Mouse (Mus musculus): Measurements from ENCODE around the gene Ifitm10. TPM values are rescaled to one million over a fixed set of nuclear protein-coding genes. Genes with fewer than 3 reads are reported as not detected.
A peak's percentile ranks its signal among the peaks of the same experiment; 100 is the strongest.
"Not testable (repeated sequence)": the region's sequence is repeated elsewhere in the genome, so short reads cannot be mapped to it uniquely, and the experiment has no call there.

Gene Ifitm10
- polyA plus RNA-seq, 1 experiment = not detected

DNA sequence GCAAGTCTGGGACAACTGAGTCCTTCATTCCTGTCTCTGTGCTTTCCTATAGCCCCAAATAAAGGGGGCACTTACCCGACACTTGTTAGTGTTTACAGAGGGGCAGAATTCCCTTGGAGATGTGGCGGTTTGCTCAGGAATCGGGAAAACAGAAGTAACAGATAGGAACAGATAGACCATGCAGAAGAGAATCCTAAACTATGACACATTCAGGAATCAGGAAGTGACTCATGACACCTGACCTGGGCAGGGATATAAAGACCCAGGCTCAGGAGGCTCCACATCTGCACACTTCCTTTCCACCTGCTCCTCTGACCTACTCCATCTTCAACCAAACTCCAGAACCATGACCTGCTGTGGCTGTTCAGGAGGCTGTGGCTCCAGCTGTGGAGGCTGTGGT lies 70.3 kb downstream of the Ifitm10 start, which contains the start of gene Krtap5-4:
Gene Krtap5-4 (plus strand): TSS at position 301 of the 400 bp plus-strand sequence.
- no peak for TF ChIP-seq CTCF (IDR thresholded peaks at IDR 0.05; ENCODE audit: control insufficient read depth, insufficient read depth, insufficient replicate concordance, low read depth, low read length)
- no peak for TF ChIP-seq POLR2A (IDR thresholded peaks at IDR 0.05; ENCODE audit: control insufficient read depth, low read depth, low read length)
- Histone ChIP-seq H3K36me3 (ENCODE audit: control insufficient read depth, insufficient read depth, low read length) (no peaks in the 10 kb centered on the region), H3K27me3 (ENCODE audit: control insufficient read depth, insufficient read depth, low read length) (no peaks in the 10 kb centered on the region), H3K27ac (ENCODE audit: control insufficient read depth, insufficient read depth, low read depth, low read length) (no peak within 1 kb of the TSS), H3K4me3 (ENCODE audit: control insufficient read depth, low read depth, low read length) (no peak within 1 kb of the TSS), H3K4me1 (ENCODE audit: control insufficient read depth, insufficient read depth, low read length) (no peaks in the 10 kb centered on the region)

- not testable (repeated sequence) for H3K4me1 ChIP-seq (ENCODE audit: control insufficient read depth, insufficient read depth, low read length); H3K27me3 ChIP-seq (ENCODE audit: control insufficient read depth, insufficient read depth, low read length); H3K4me3 ChIP-seq (ENCODE audit: control insufficient read depth, low read depth, low read length); H3K36me3 ChIP-seq (ENCODE audit: control insufficient read depth, insufficient read depth, low read length); H3K27ac ChIP-seq (ENCODE audit: control insufficient read depth, insufficient read depth, low read depth, low read length)
Observed at GRCm38 (mm10) chr7:142297018-142297417, 76.5 kb downstream of the Ifitm10 start, which contains the start of gene Krtap5-1. Gene Krtap5-1, minus strand, starts transcription at chr7:142297118.

- not testable (repeated sequence) for H3K27me3 ChIP-seq (ENCODE audit: control insufficient read depth, insufficient read depth, low read length); H3K27ac ChIP-seq (ENCODE audit: control insufficient read depth, insufficient read depth, low read depth, low read length); H3K36me3 ChIP-seq (ENCODE audit: control insufficient read depth, insufficient read depth, low read length); H3K4me1 ChIP-seq (ENCODE audit: control insufficient read depth, insufficient read depth, low read length); H3K4me3 ChIP-seq (ENCODE audit: control insufficient read depth, low read depth, low read length)
Observed at GRCm38 (mm10) chr7:142296108-142296507, 77.4 kb downstream of the Ifitm10 start.

DNA sequence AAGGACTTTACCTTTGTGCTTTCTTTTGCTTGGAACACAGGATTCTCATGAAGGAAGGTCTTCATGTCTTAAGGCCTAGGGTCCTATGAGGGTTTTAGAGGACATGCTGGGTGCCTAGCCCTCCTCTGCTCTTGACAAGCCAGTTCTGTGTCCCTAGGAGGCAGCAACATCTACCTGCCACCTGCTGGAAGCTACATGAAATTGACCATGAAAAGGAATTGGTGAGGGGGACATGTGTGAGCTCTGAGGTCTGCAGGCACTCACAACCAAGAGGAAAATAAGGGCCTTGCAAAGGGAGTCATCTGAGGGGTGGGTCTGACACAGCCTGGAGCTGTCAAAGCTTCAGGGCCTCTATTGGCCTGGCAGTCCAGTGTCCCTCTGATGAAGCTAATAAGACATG lies 78.1 kb downstream of the Ifitm10 start:
- no peak overlapping the region for H3K4me3 ChIP-seq (ENCODE audit: control insufficient read depth, low read depth, low read length)
- 0 out of 2 replicates have a peak overlapping the region, but pooled peaks have one; percentile 28 for H3K27ac ChIP-seq (ENCODE audit: control insufficient read depth, insufficient read depth, low read depth, low read length)
- H3K36me3 ChIP-seq (ENCODE audit: control insufficient read depth, insufficient read depth, low read length) = no peaks in the 10 kb centered on the region
- TF ChIP-seq CTCF (IDR thresholded peaks at IDR 0.05; ENCODE audit: control insufficient read depth, insufficient read depth, insufficient replicate concordance, low read depth, low read length) (no peak), POLR2A (IDR thresholded peaks at IDR 0.05; ENCODE audit: control insufficient read depth, low read depth, low read length) (no peak)
- H3K27me3 ChIP-seq (ENCODE audit: control insufficient read depth, insufficient read depth, low read length) = no peaks in the 10 kb centered on the region
- no peaks in the 10 kb centered on the region for H3K4me1 ChIP-seq (ENCODE audit: control insufficient read depth, insufficient read depth, low read length)

DNA sequence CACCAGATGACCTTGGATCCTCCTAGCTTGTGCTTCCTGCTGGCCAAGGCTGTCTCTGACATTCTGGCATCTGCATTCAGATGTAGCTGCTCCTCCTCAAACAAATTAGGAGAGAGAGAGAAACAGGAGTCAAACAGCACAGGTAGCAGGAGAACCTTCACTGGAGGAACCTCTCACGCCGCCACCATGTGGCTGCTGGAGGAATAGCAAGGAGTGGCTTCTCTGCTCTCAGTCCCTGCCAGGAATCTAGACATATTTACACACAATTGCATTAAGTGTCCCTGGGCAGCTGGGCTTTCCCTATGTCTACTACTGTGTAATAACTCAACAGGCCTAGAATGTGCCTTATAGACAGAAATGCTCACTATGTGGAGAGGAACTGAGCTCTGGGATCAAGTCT lies 79.7 kb downstream of the Ifitm10 start:
- H3K4me3 ChIP-seq (ENCODE audit: control insufficient read depth, low read depth, low read length); H3K36me3 ChIP-seq (ENCODE audit: control insufficient read depth, insufficient read depth, low read length); H3K27ac ChIP-seq (ENCODE audit: control insufficient read depth, insufficient read depth, low read depth, low read length); H3K27me3 ChIP-seq (ENCODE audit: control insufficient read depth, insufficient read depth, low read length); H3K4me1 ChIP-seq (ENCODE audit: control insufficient read depth, insufficient read depth, low read length): not testable (repeated sequence)
- peak; percentile 55; the same call in 1 of the 2 replicates for TF ChIP-seq CTCF (IDR thresholded peaks at IDR 0.05; ENCODE audit: control insufficient read depth, insufficient read depth, insufficient replicate concordance, low read depth, low read length)

DNA sequence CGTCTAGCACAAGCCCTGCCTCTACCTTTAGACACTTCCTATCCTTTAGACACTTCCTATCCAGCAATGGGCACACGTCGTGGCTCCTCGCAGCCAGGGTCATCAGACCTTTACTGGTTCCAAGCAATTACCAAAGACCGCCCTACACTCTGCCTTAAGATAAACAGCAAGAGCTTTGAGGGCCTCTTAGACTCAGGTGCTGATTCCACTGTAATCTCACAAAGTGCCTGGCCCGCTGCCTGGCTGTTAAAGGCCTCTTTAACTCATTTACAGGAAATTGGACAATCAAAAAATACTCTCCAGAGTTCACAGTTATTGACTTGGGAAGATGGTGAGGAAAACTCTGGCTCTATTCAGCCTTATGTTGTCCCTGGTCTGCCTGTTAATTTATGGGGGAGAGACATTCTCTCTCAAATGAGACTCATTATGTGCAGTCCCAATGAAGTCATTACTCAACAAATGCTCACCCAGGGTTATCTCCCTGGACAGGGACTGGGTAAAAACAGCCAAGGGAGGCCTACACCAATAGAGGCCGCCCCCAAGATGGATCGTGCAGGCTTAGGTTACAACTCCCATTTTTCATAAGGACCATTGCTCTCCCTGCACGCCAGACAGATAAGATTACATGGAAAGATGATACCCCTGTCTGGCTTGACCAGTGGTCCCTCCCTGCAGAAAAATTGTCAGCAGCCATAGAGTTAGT lies 87.5 kb downstream of the Ifitm10 start:
- not testable (repeated sequence) for H3K27ac ChIP-seq (ENCODE audit: control insufficient read depth, insufficient read depth, low read depth, low read length); H3K4me3 ChIP-seq (ENCODE audit: control insufficient read depth, low read depth, low read length); H3K36me3 ChIP-seq (ENCODE audit: control insufficient read depth, insufficient read depth, low read length); H3K4me1 ChIP-seq (ENCODE audit: control insufficient read depth, insufficient read depth, low read length); H3K27me3 ChIP-seq (ENCODE audit: control insufficient read depth, insufficient read depth, low read length)

DNA sequence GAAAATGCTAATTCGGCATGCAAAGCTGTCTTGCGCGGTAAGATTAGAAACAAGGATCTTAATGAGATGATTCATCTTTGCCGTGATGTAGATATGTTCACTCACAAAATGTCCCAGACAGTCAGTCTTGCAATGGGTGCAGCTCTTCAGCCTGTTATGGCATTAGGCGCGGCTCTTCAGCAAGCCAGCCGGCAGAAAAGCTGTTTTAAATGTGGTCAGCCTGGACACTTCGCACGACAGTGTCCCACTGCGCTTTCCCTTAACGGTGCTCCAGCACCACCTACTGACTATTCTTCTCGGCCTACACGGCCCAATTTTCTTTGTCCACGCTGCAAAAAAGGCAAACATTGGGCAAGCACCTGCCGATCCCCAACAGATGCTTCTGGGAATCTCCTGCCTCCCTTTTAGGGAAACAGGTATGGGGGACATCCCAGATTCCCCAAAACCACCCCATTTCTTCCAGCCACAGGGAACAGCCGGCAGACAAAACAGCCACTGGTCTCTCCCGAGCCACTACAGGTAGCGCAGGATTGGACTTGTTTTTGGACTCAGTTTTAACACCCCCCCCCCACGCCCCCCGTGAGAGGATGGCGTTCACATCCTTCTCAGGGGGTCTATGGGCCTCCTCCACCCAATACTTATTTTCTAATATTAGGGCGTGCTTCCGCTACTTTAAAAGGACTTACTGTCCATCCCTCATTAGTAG lies 88.3 kb downstream of the Ifitm10 start:
- TF ChIP-seq CTCF (IDR thresholded peaks at IDR 0.05; ENCODE audit: control insufficient read depth, insufficient read depth, insufficient replicate concordance, low read depth, low read length) (peak; percentile 38; the same call in 1 of the 2 replicates), POLR2A (IDR thresholded peaks at IDR 0.05; ENCODE audit: control insufficient read depth, low read depth, low read length) (no peak)
- H3K4me3 ChIP-seq (ENCODE audit: control insufficient read depth, low read depth, low read length) = peak overlapping the region; percentile 84
- H3K27me3 ChIP-seq (ENCODE audit: control insufficient read depth, insufficient read depth, low read length) = no peaks in the 10 kb centered on the region
- H3K36me3 ChIP-seq (ENCODE audit: control insufficient read depth, insufficient read depth, low read length) = no peaks in the 10 kb centered on the region
- peak overlapping the region; percentile 87 for H3K27ac ChIP-seq (ENCODE audit: control insufficient read depth, insufficient read depth, low read depth, low read length)
- peaks cover 9% of the 10 kb centered on the region for H3K4me1 ChIP-seq (ENCODE audit: control insufficient read depth, insufficient read depth, low read length)

- H3K4me1 ChIP-seq (ENCODE audit: control insufficient read depth, insufficient read depth, low read length) = peaks cover 9% of the 10 kb centered on the region
- no peaks in the 10 kb centered on the region for H3K27me3 ChIP-seq (ENCODE audit: control insufficient read depth, insufficient read depth, low read length)
- no peak for TF ChIP-seq POLR2A (IDR thresholded peaks at IDR 0.05; ENCODE audit: control insufficient read depth, low read depth, low read length)
- TF ChIP-seq CTCF (IDR thresholded peaks at IDR 0.05; ENCODE audit: control insufficient read depth, insufficient read depth, insufficient replicate concordance, low read depth, low read length) = peak; percentile 52; the same call in 1 of the 2 replicates
- peak overlapping the region; percentile 84 for H3K4me3 ChIP-seq (ENCODE audit: control insufficient read depth, low read depth, low read length)
- H3K36me3 ChIP-seq (ENCODE audit: control insufficient read depth, insufficient read depth, low read length) = no peaks in the 10 kb centered on the region
- peak overlapping the region; percentile 87 for H3K27ac ChIP-seq (ENCODE audit: control insufficient read depth, insufficient read depth, low read depth, low read length)
Observed at GRCm38 (mm10) chr7:142284615-142285080, 88.9 kb downstream of the Ifitm10 start.

Data from testis, adult 2 months (tissue).